Mouse (Mus musculus): ENCODE data around the gene Rnf151. TPM values are rescaled to one million over a fixed set of nuclear protein-coding genes. Genes with fewer than 3 reads are reported as not detected.

Rnf151 gene
- polyA plus RNA-seq, 1 experiment from 2014 or later, result 0.25 TPM

- H3K4me3 ChIP-seq (ENCODE audit: low read depth, low read length), result no peak overlapping the region
- no peak overlapping the region for H3K4me2 ChIP-seq
- H3K4me1 ChIP-seq (replicated peaks; ENCODE audit: control insufficient read depth, insufficient read depth, low read length), result no peaks in the 10 kb centered on the region
- peaks cover 11% of the 10 kb centered on the region for H3K27me3 ChIP-seq (replicated peaks; ENCODE audit: control insufficient read depth, insufficient read depth, low read length)
- H3K9me3 ChIP-seq (ENCODE audit: control insufficient read depth, low read length), result no peaks in the 10 kb centered on the region
- H3K27ac ChIP-seq (ENCODE audit: low read depth, low read length), result no peak overlapping the region
- no peaks in the 10 kb centered on the region for H3K36me3 ChIP-seq (ENCODE audit: control insufficient read depth, insufficient read depth, low read length)
- H3K9ac ChIP-seq (ENCODE audit: low read depth, low read length), result no peak overlapping the region
- 21% methylated on average over 7 of the region's 7 CpGs for WGBS
- DNase-seq (ENCODE audit: low spot score) (peak; percentile 54), ATAC-seq (replicated peaks; ENCODE audit: low FRiP score) (peak; percentile 77)
These were observed 27.9 kb upstream of the Rnf151 start for GRCm38 (mm10) chr17:24745526-24746497.

GRCm38 (mm10) chr17:24744381-24744780 lies 26.5 kb upstream of the Rnf151 start:
- 76% methylated on average over 3 of the region's 3 CpGs for WGBS
- H3K4me2 ChIP-seq, result no peak overlapping the region
- H3K27ac ChIP-seq (ENCODE audit: low read depth, low read length), result no peak overlapping the region
- H3K27me3 ChIP-seq (replicated peaks; ENCODE audit: control insufficient read depth, insufficient read depth, low read length), result no peaks in the 10 kb centered on the region; the same call in 1 of the 2 replicates
- H3K4me1 ChIP-seq (replicated peaks; ENCODE audit: control insufficient read depth, insufficient read depth, low read length), result no peaks in the 10 kb centered on the region
- H3K9ac ChIP-seq (ENCODE audit: low read depth, low read length), result no peak overlapping the region
- ATAC-seq (replicated peaks; ENCODE audit: low FRiP score) (no peak), DNase-seq (ENCODE audit: low spot score) (no peak)
- H3K4me3 ChIP-seq (ENCODE audit: low read depth, low read length), result no peak overlapping the region
- no peaks in the 10 kb centered on the region for H3K36me3 ChIP-seq (ENCODE audit: control insufficient read depth, insufficient read depth, low read length)
- no peaks in the 10 kb centered on the region for H3K9me3 ChIP-seq (ENCODE audit: control insufficient read depth, low read length)

DNA sequence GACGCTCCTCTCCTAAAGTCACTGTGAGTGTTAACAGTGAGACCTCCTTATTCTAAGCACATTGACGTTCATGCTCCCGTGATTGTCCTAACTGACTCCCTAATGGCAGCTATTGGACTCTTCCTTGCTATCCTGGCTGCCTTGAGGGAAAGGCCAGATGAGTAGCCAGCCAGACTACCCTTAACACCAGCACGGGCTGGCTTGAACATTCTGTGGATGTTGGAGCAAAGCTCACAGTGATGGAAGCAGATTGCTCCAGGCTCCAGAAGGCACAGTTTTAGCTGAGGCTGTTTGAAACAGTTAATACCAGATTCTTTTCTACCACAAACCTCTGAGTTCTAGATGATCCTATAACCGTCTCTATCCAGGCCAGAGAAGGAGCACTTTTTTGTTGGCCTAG lies 26.0 kb upstream of the Rnf151 start:
- no peak overlapping the region for H3K9ac ChIP-seq (ENCODE audit: low read depth, low read length)
- no peaks in the 10 kb centered on the region for H3K9me3 ChIP-seq (ENCODE audit: control insufficient read depth, low read length)
- H3K4me1 ChIP-seq (replicated peaks; ENCODE audit: control insufficient read depth, insufficient read depth, low read length), result no peaks in the 10 kb centered on the region
- WGBS, result 72% methylated on average over 5 of the region's 5 CpGs
- DNase-seq (ENCODE audit: low spot score) (no peak), ATAC-seq (replicated peaks; ENCODE audit: low FRiP score) (no peak)
- H3K27ac ChIP-seq (ENCODE audit: low read depth, low read length), result no peak overlapping the region
- no peaks in the 10 kb centered on the region for H3K27me3 ChIP-seq (replicated peaks; ENCODE audit: control insufficient read depth, insufficient read depth, low read length)
- H3K4me2 ChIP-seq, result no peak overlapping the region
- H3K36me3 ChIP-seq (ENCODE audit: control insufficient read depth, insufficient read depth, low read length), result no peaks in the 10 kb centered on the region
- H3K4me3 ChIP-seq (ENCODE audit: low read depth, low read length), result no peak overlapping the region

- Histone ChIP-seq H3K27me3 (replicated peaks; ENCODE audit: control insufficient read depth, insufficient read depth, low read length) (no peaks in the 10 kb centered on the region), H3K27ac (ENCODE audit: low read depth, low read length) (no peak overlapping the region), H3K4me1 (replicated peaks; ENCODE audit: control insufficient read depth, insufficient read depth, low read length) (peaks cover 4% of the 10 kb centered on the region; the same call in 1 of the 2 replicates), H3K9ac (ENCODE audit: low read depth, low read length) (no peak overlapping the region), H3K9me3 (ENCODE audit: control insufficient read depth, low read length) (no peaks in the 10 kb centered on the region), H3K4me3 (ENCODE audit: low read depth, low read length) (no peak overlapping the region), H3K36me3 (ENCODE audit: control insufficient read depth, insufficient read depth, low read length) (no peaks in the 10 kb centered on the region), H3K4me2 (no peak overlapping the region)
- ATAC-seq (replicated peaks; ENCODE audit: low FRiP score), result no peak
- 78% methylated on average over 8 of the region's 8 CpGs for WGBS
- no peak for DNase-seq (ENCODE audit: low spot score)
These were observed 24.4 kb upstream of the Rnf151 start for GRCm38 (mm10) chr17:24742307-24742706.

- Histone ChIP-seq H3K36me3 (ENCODE audit: control insufficient read depth, insufficient read depth, low read length) (no peaks in the 10 kb centered on the region), H3K9ac (ENCODE audit: low read depth, low read length) (0 out of 2 replicates have a peak overlapping the region, but pooled peaks have one; percentile 11), H3K4me2 (no peak overlapping the region), H3K27ac (ENCODE audit: low read depth, low read length) (no peak overlapping the region), H3K9me3 (ENCODE audit: control insufficient read depth, low read length) (no peaks in the 10 kb centered on the region), H3K27me3 (replicated peaks; ENCODE audit: control insufficient read depth, insufficient read depth, low read length) (no peaks in the 10 kb centered on the region), H3K4me1 (replicated peaks; ENCODE audit: control insufficient read depth, insufficient read depth, low read length) (peaks cover 12% of the 10 kb centered on the region), H3K4me3 (ENCODE audit: low read depth, low read length) (no peak overlapping the region)
- DNase-seq (ENCODE audit: low spot score) (no peak), ATAC-seq (replicated peaks; ENCODE audit: low FRiP score) (no peak)
- WGBS, result 84% methylated on average over 8 of the region's 8 CpGs
These were observed 22.1 kb upstream of the Rnf151 start for GRCm38 (mm10) chr17:24739926-24740325.

GRCm38 (mm10) chr17:24738238-24738637 lies 20.4 kb upstream of the Rnf151 start:
- Histone ChIP-seq H3K27me3 (replicated peaks; ENCODE audit: control insufficient read depth, insufficient read depth, low read length) (no peaks in the 10 kb centered on the region), H3K36me3 (ENCODE audit: control insufficient read depth, insufficient read depth, low read length) (no peaks in the 10 kb centered on the region), H3K4me2 (no peak overlapping the region; the same call in 1 of the 2 replicates), H3K4me1 (replicated peaks; ENCODE audit: control insufficient read depth, insufficient read depth, low read length) (peaks cover 12% of the 10 kb centered on the region), H3K9me3 (ENCODE audit: control insufficient read depth, low read length) (no peaks in the 10 kb centered on the region), H3K4me3 (ENCODE audit: low read depth, low read length) (no peak overlapping the region), H3K9ac (ENCODE audit: low read depth, low read length) (no peak overlapping the region), H3K27ac (ENCODE audit: low read depth, low read length) (no peak overlapping the region)
- DNase-seq (ENCODE audit: low spot score) (no peak), ATAC-seq (replicated peaks; ENCODE audit: low FRiP score) (no peak)
- WGBS, result 78% methylated on average over 4 of the region's 4 CpGs

- H3K4me3 ChIP-seq (ENCODE audit: low read depth, low read length), result peak overlapping the region; percentile 71
- ATAC-seq (replicated peaks; ENCODE audit: low FRiP score), result no peak
- H3K27me3 ChIP-seq (replicated peaks; ENCODE audit: control insufficient read depth, insufficient read depth, low read length), result no peaks in the 10 kb centered on the region
- H3K27ac ChIP-seq (ENCODE audit: low read depth, low read length), result peak overlapping the region; percentile 46; the same call in 1 of the 2 replicates
- WGBS, result 23% methylated on average over 8 of the region's 8 CpGs
- peak overlapping the region; percentile 90 for H3K4me2 ChIP-seq
- H3K36me3 ChIP-seq (ENCODE audit: control insufficient read depth, insufficient read depth, low read length), result no peaks in the 10 kb centered on the region
- peaks cover 12% of the 10 kb centered on the region for H3K4me1 ChIP-seq (replicated peaks; ENCODE audit: control insufficient read depth, insufficient read depth, low read length)
- no peaks in the 10 kb centered on the region for H3K9me3 ChIP-seq (ENCODE audit: control insufficient read depth, low read length)
- peak overlapping the region; percentile 77 for H3K9ac ChIP-seq (ENCODE audit: low read depth, low read length)
- no peak for DNase-seq (ENCODE audit: low spot score)
These were observed 19.4 kb upstream of the Rnf151 start for GRCm38 (mm10) chr17:24737135-24737810.

GRCm38 (mm10) chr17:24736330-24737051 lies 18.6 kb upstream of the Rnf151 start, which contains the start of gene Msrb1:
Gene Msrb1 (plus strand): TSS chr17:24736642.
- Histone ChIP-seq H3K9me3 (ENCODE audit: control insufficient read depth, low read length) (no peaks in the 10 kb centered on the region), H3K4me1 (replicated peaks; ENCODE audit: control insufficient read depth, insufficient read depth, low read length) (peaks cover 12% of the 10 kb centered on the region), H3K27ac (ENCODE audit: low read depth, low read length) (peak within 1 kb of the TSS; percentile 49), H3K36me3 (ENCODE audit: control insufficient read depth, insufficient read depth, low read length) (no peaks in the 10 kb centered on the region), H3K4me2 (peak within 1 kb of the TSS; percentile 90), H3K9ac (ENCODE audit: low read depth, low read length) (peak within 1 kb of the TSS; percentile 77), H3K27me3 (replicated peaks; ENCODE audit: control insufficient read depth, insufficient read depth, low read length) (no peaks in the 10 kb centered on the region), H3K4me3 (ENCODE audit: low read depth, low read length) (peak within 1 kb of the TSS; percentile 71)
- DNase-seq (ENCODE audit: low spot score) (peak; percentile 94), ATAC-seq (replicated peaks; ENCODE audit: low FRiP score) (peak; percentile 96)
- WGBS, result under 1% methylated on average over 29 of the region's 29 CpGs
